Mouse (Mus musculus) lung, adult 2 months (tissue): ENCODE data around the gene Rbm34.

ENCODE experiments used
- CTCF ChIP-seq: fragments of 200-500 bp; IDR thresholded peaks from 2 replicates; pipeline ENCODE4 v1.5.1; 2011; ENCODE audit warnings: mild to moderate bottlenecking, low read length, control low read depth; ENCODE audit not compliant: insufficient read depth
- POLR2A ChIP-seq: fragments of 200-500 bp; IDR thresholded peaks from 2 replicates; pipeline ENCODE4 v1.6.1; 2011; ENCODE audit warnings: low read depth, mild to moderate bottlenecking, control low read depth, low read length, borderline replicate concordance; ENCODE audit errors: extremely low read depth

GRCm38 (mm10) chr8:126943565-126943964 lies 27.3 kb downstream of the Rbm34 start:
- no peak for TF ChIP-seq POLR2A
- TF ChIP-seq CTCF, result no peak
